Mouse (Mus musculus) heart, postnatal 0 days (tissue): ENCODE data around the gene Muc16.

ENCODE experiments used
- CTCF ChIP-seq: IDR thresholded peaks from 2 replicates; pipeline ENCODE4 v1.5.1; 2016; ENCODE audit warnings: antibody characterized with exemption, control low read depth, low read depth
- EP300 ChIP-seq: IDR thresholded peaks from 2 replicates; pipeline ENCODE4 v1.6.1; 2016; ENCODE audit warnings: antibody characterized with exemption, low read depth

GRCm38 (mm10) chr9:18674480-18675154, at the start of gene Muc16:
- no peak for TF ChIP-seq CTCF
- TF ChIP-seq EP300 = no peak
